Mouse (Mus musculus) kidney, embryonic 16.5 days (tissue): ENCODE data around the gene Zfp57. TPM values are rescaled to one million over a fixed set of nuclear protein-coding genes. Genes with fewer than 3 reads are reported as not detected.

Experiments
- ATAC-seq: fragments of 200-750 bp; cut with Nextera tagmentation; 2 replicates; pipeline ENCODE4 v1.8.0; 2017; ENCODE audit warnings: moderate TSS enrichment; ENCODE audit not compliant: low FRiP score, low TSS enrichment
- H3K27ac ChIP-seq: fragments of 300-500 bp; sonication (generic); 2 replicates; pipeline ENCODE4 v1.5.1; 2014; ENCODE audit warnings: low read length
- H3K27me3 ChIP-seq: fragments of 300-500 bp; sonication (generic); 2 replicates; pipeline ENCODE4 v1.6.1; 2014; ENCODE audit warnings: low read length, control low read depth, mixed read lengths; ENCODE audit not compliant: insufficient read depth
- H3K36me3 ChIP-seq: fragments of 300-500 bp; sonication (generic); 2 replicates; pipeline ENCODE4 v1.6.1; 2014; ENCODE audit warnings: low read length, control low read depth, mixed read lengths; ENCODE audit not compliant: insufficient read depth
- H3K4me1 ChIP-seq: fragments of 300-500 bp; sonication (generic); 2 replicates; pipeline ENCODE4 v1.6.1; 2014; ENCODE audit warnings: low read length, control low read depth, mixed read lengths; ENCODE audit not compliant: insufficient read depth
- H3K4me2 ChIP-seq: fragments of 300-500 bp; sonication (generic); replicated peaks from 2 replicates; pipeline ENCODE4 v1.6.1; 2014; ENCODE audit warnings: low read depth, low read length
- H3K4me3 ChIP-seq: fragments of 300-500 bp; sonication (generic); 2 replicates; pipeline ENCODE4 v1.5.1; 2014; ENCODE audit warnings: mild to moderate bottlenecking, low read length
- H3K9ac ChIP-seq: fragments of 300-500 bp; sonication (generic); replicated peaks from 2 replicates; pipeline ENCODE4 v1.6.1; 2014; ENCODE audit warnings: low read length
- H3K9me3 ChIP-seq: fragments of 300-500 bp; sonication (generic); 2 replicates; pipeline ENCODE4 v1.6.1; 2016; ENCODE audit warnings: low read length, control low read depth
- WGBS: fragments of 180-500 bp; shearing (Covaris S2); extraction: QIAGEN DNeasy Blood & Tissue Kit; methylation state at CpG from one replicate; pipeline ENCODE4 v1.1.7; 2014; 5-methylcytosine and 5-hydroxymethylcytosine counted together
- polyA plus RNA-seq: library from polyadenylated mRNA; unstranded; fragments of >200 nt; fragmentation: Nextera tagmentation; extraction: Ambion mirVana; gene quantifications from 2 replicates; pipeline ENCODE4 v1.2.1, GENCODE M21; 2015

Zfp57 gene
- polyA plus RNA-seq, 1 experiment from 2014 or later, result 64.5 TPM

DNA sequence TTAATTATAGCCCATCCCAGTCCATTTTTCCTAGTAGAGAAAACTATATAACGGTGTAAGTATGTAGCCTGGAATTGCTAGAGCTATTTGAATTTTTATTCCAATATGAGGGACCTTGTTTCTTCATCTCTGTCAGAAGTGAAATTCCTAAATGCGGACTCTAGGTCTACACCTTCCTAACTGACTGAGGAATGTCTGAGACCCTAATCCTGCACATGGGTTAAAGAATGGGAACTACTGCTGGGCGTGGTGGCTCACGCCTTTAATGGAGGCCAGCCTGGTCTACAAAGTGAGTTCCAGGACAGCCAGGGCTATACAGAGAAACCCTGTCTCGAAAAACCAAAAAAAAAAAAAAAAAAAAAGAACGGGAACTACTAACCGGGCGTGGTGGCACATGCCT, 28.2 kb downstream of the Zfp57 start:
- H3K4me1 ChIP-seq, result peaks cover 8% of the 10 kb centered on the region; the same call in 1 of the 2 replicates
- peak overlapping the region; percentile 69 for H3K9ac ChIP-seq
- 75% methylated on average over 8 of the region's 8 CpGs for WGBS
- H3K4me3 ChIP-seq, result peak overlapping the region; percentile 60
- H3K4me2 ChIP-seq, result peak overlapping the region; percentile 67
- no peaks in the 10 kb centered on the region for H3K36me3 ChIP-seq
- ATAC-seq, result 0 out of 2 replicates have a peak, but pooled peaks have one; percentile 19
- H3K27me3 ChIP-seq, result no peaks in the 10 kb centered on the region
- peak overlapping the region; percentile 97 for H3K27ac ChIP-seq
- no peaks in the 10 kb centered on the region for H3K9me3 ChIP-seq

DNA sequence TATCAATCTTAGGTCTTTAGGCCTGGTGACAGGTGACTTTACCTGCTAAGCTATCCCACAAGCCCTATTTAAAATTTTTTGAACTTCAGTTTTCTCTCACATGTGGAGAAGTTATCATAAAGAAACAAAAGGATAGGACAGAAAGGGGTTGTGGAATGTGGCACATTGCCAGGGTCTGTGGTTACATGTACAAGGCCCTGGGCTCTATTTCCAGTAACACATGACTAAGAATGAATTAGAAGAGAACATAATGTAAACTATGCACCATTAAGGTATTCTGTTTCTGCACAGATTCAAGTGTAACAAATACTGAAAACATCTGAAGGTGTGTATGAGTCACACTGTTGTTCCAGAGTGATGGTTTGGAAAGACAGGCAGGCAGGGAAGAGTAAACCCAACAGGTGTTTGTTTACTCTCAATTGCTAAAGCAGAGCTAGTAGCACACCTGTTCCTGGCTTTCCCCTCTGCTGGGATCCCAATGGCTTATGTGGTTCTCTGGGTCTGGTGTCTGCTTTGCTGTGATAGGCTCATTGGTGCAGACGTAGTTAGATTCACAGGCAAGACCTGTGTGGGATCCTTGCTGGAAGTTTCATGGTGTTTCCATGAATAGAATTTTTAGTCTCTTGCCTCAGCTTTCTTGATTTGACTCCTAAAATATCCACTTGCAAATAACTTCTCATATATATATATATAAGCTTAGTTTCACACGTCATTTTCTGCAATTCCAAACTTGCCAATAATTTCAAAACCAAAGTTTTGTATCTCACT, 38.3 kb downstream of the Zfp57 start:
- H3K9me3 ChIP-seq, result no peaks in the 10 kb centered on the region
- H3K9ac ChIP-seq, result no peak overlapping the region
- ATAC-seq, result no peak
- WGBS, result 90% methylated on average over 2 of the region's 2 CpGs
- no peak overlapping the region for H3K4me2 ChIP-seq
- H3K4me1 ChIP-seq, result no peaks in the 10 kb centered on the region
- no peak overlapping the region for H3K4me3 ChIP-seq
- no peaks in the 10 kb centered on the region for H3K36me3 ChIP-seq
- H3K27ac ChIP-seq, result no peak overlapping the region
- no peaks in the 10 kb centered on the region for H3K27me3 ChIP-seq

GRCm38 (mm10) chr17:37044651-37045244, 43.8 kb downstream of the Zfp57 start:
- H3K4me1 ChIP-seq, result peaks cover 21% of the 10 kb centered on the region
- peak overlapping the region; percentile 87 for H3K4me3 ChIP-seq
- H3K9ac ChIP-seq, result no peak overlapping the region; the same call in 1 of the 2 replicates
- H3K4me2 ChIP-seq, result peak overlapping the region; percentile 95
- no peaks in the 10 kb centered on the region for H3K36me3 ChIP-seq
- H3K27ac ChIP-seq, result no peak overlapping the region
- no peaks in the 10 kb centered on the region for H3K9me3 ChIP-seq
- no peak for ATAC-seq
- no peaks in the 10 kb centered on the region for H3K27me3 ChIP-seq
- WGBS, result 66% methylated on average over 7 of the region's 7 CpGs

DNA sequence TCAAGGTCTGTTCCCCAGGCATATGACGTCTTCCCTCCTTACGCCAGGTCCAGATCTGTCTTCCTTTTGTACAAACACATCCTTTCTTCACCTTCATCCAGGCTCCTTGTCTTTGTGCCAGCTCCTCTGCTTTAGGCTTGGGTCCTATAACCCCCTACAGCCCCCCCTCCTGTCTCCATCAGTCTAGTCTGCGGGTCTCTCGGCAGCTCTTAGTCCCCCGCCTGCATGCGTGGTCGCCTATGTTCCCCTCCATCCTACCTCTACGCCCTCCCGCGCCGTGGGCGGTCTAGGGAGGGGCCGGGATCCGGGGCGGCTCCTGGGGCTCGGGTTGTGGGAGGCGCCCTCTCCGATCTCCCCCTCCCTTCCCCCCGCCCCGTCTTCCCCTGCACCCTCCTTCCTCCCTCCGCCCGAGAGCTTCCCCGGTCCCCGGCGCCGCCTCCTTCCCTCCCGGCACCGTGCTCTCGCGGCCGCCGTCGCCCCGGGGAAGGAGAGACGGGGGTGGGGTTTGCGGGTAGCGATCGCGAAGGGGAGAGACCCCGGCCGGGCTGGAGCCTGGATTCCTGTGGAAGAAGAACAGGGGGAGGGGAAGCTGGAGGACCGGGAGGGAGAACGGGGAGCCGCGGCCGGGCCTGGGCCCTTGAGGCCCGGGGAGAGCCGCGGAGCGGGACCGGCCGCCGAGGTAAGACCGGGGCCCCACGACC, 44.8 kb downstream of the Zfp57 start, which contains the start of gene Gabbr1:
Gabbr1 (plus strand) TSS at position 356 of the 701 bp plus-strand sequence.
- Histone ChIP-seq H3K27me3 (no peaks in the 10 kb centered on the region), H3K27ac (peak within 1 kb of the TSS; percentile 78), H3K4me1 (peaks cover 24% of the 10 kb centered on the region), H3K36me3 (no peaks in the 10 kb centered on the region), H3K9me3 (no peaks in the 10 kb centered on the region), H3K4me2 (peak within 1 kb of the TSS; percentile 95), H3K4me3 (peak within 1 kb of the TSS; percentile 87), H3K9ac (peak within 1 kb of the TSS; percentile 93)
- WGBS, result under 1% methylated on average over 29 of the region's 55 CpGs
- peak; percentile 88 for ATAC-seq

GRCm38 (mm10) chr17:37046312-37047112, 45.5 kb downstream of the Zfp57 start:
- H3K4me2 ChIP-seq, result peak overlapping the region; percentile 95
- H3K9me3 ChIP-seq, result no peaks in the 10 kb centered on the region
- peaks cover 24% of the 10 kb centered on the region for H3K4me1 ChIP-seq
- no peaks in the 10 kb centered on the region for H3K27me3 ChIP-seq
- no peaks in the 10 kb centered on the region for H3K36me3 ChIP-seq
- H3K4me3 ChIP-seq, result peak overlapping the region; percentile 87
- ATAC-seq, result peak; percentile 75
- H3K9ac ChIP-seq, result peak overlapping the region; percentile 93
- 0% methylated on average over 45 of the region's 58 CpGs for WGBS
- peak overlapping the region; percentile 78 for H3K27ac ChIP-seq

DNA sequence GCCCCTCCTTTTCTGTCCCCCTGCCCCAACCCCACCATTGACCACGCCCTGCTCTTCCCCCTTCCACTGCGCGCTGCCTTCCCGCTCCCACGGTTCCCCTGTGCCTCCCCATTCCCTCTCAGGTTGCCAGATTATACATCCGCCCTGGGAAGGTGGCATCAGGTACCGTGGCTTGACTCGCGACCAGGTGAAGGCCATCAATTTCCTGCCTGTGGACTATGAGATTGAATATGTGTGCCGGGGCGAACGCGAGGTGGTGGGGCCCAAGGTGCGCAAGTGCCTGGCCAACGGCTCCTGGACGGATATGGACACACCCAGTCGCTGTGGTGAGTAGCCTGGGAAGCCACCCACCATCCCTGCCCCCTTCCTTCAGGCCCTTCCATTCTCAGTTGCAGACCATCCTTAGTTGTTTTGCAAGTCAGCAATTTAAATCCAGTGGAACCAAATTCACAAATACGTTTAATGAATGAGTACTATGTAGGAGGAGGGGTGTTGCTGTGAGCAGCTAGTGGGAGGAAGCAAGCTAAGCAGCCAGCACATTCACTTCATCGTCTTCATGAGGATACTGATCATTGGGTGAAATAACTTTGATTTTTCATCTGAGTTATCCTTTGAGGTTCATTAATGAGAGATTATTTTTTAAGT, 46.5 kb downstream of the Zfp57 start:
- no peaks in the 10 kb centered on the region for H3K27me3 ChIP-seq
- H3K27ac ChIP-seq, result no peak overlapping the region
- peak overlapping the region; percentile 87 for H3K4me3 ChIP-seq
- H3K9me3 ChIP-seq, result no peaks in the 10 kb centered on the region
- H3K36me3 ChIP-seq, result 0 out of 2 replicates have a peak, but pooled peaks cover 2% of the 10 kb centered on the region
- 23% methylated on average over 19 of the region's 19 CpGs for WGBS
- no peak for ATAC-seq
- no peak overlapping the region; the same call in 1 of the 2 replicates for H3K9ac ChIP-seq
- peak overlapping the region; percentile 95 for H3K4me2 ChIP-seq
- H3K4me1 ChIP-seq, result peaks cover 24% of the 10 kb centered on the region

DNA sequence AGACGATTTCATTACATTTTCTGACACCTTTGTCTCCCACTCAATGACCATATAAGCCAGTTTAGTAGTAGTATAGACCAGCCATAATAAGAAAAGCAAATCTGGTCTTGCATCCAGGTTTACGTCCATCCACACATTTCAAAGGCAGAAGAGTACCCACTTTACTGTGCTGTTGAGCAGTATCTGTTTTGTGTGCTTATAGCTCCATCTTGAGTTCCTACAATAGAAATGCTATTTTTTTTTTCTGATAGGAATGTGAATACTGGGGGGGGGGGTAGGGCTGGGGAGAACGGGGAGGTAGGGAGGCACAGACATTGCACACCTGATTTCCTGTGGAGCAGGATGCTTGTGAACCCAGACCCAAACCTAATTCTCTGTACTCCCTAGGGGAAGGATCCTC, 47.0 kb downstream of the Zfp57 start:
- Histone ChIP-seq H3K36me3 (0 out of 2 replicates have a peak, but pooled peaks cover 3% of the 10 kb centered on the region), H3K27me3 (no peaks in the 10 kb centered on the region), H3K4me2 (no peak overlapping the region), H3K4me3 (no peak overlapping the region), H3K9me3 (no peaks in the 10 kb centered on the region), H3K27ac (no peak overlapping the region), H3K9ac (no peak overlapping the region), H3K4me1 (peaks cover 24% of the 10 kb centered on the region)
- ATAC-seq, result no peak
- WGBS, result 41% methylated on average over 3 of the region's 3 CpGs

GRCm38 (mm10) chr17:37048383-37048782, 47.4 kb downstream of the Zfp57 start:
- Histone ChIP-seq H3K4me2 (no peak overlapping the region), H3K9me3 (no peaks in the 10 kb centered on the region), H3K27ac (no peak overlapping the region), H3K4me1 (peaks cover 24% of the 10 kb centered on the region), H3K9ac (no peak overlapping the region), H3K27me3 (no peaks in the 10 kb centered on the region), H3K36me3 (0 out of 2 replicates have a peak, but pooled peaks cover 3% of the 10 kb centered on the region), H3K4me3 (no peak overlapping the region)
- 74% methylated on average over 7 of the region's 7 CpGs for WGBS
- no peak for ATAC-seq
